Mouse (Mus musculus) gastrocnemius, postnatal 36 days (tissue): ENCODE results near the gene Gpam. TPM values are rescaled to one million over a fixed set of nuclear protein-coding genes. Genes with fewer than 3 reads are reported as not detected.

Experiments
- DNase-seq, 2 experiments: peaks; one replicate each; pipeline ENCODE4 v3.0.0; 2022
- intact Hi-C: fragments of 180-260 bp; cut with DNase I; formaldehyde crosslinking; loops from one replicate; pipeline ENCODE4 v1.15.1; 2025
- total RNA-seq, 2 experiments: library from RNA; stranded (reverse); gene quantifications; 2 replicates each; pipeline ENCODE4 v1.2.3; 2021

Gene Gpam
- total RNA-seq, 2 experiments from 2014 or later, result 89.3 to 133 TPM

- DNase-seq, result no peak
- intact Hi-C loops, result loop anchor here (10.0 kb wide), 1 partner anchor 220 kb away; no protein-coding TSS in a partner anchor
Measured at GRCm38 (mm10) chr19:55084971-55085856, 41.8 kb downstream of the Gpam start.

- no peak for DNase-seq
- intact Hi-C loops, result no loop called here
Measured at GRCm38 (mm10) chr19:55076822-55077221, 50.2 kb downstream of the Gpam start.

- intact Hi-C loops, result loop anchor here (2.0 kb wide), 1 partner anchor 124 kb away; no protein-coding TSS in a partner anchor
- no peak for DNase-seq
Measured at GRCm38 (mm10) chr19:55073004-55073403, 54.0 kb downstream of the Gpam start.

DNA sequence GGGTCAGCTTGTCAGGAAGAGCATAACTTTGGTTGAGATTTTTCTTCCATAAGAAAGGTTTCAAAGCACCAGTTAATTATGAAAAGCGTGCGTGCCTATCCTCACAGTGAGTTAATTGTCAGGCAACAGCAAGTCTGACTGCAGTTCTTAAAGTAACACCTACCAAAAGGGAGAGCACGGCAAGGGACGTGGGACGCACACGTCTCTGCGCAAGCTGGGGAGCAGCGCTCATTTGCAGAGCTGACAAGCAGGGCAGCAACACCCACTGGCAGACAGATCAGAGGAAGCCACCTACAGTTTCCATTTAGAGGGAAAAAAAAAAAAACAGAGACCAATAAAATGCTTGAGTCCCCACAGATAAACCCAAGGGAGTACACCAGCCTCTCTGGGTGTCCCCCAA lies 58.0 kb downstream of the Gpam start:
- intact Hi-C loops, result no loop called here
- DNase-seq, result no peak

DNA sequence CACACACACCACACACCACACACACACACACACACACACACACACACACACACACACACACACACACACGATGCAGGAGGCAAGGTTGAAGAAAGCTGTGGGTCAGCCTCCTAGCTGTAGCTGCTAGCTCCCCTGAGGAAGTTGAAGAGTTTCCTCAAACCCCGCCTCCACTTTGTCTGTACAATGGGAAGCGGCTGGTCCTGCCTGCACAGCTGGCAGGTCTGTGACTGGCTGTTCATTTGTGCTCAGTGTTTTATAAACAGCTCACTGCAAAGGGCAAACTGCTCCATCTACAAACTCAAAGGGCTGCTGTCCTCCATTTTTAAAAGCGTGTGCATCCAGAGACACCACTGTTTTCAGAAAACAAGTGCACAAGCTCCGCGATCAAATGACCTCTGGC lies 63.8 kb downstream of the Gpam start:
- DNase-seq, result no peak

DNA sequence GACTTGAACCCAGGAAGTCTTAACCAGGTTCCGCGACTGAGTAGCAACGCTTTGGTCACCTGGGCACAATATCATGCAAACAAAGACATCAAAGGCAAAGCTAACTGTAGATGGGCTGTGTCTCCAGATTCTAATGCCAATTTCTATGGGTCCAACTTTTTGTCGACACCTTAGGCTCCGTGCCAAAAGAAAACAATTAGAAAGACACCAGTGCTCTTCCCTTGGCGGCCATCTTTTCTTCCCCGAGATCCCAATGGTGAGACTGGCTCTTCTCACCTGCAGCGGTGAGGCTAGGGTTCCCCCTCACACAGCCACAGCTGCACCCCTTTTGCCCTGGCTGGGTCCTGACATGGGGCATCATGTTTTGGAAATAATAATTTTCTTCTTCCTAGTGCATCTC lies 64.5 kb downstream of the Gpam start:
- no peak for DNase-seq
- intact Hi-C loops, result loop anchor here (5.0 kb wide), 1 partner anchor 140 kb away; no protein-coding TSS in a partner anchor

More for the DNA sequence above, 63.8 kb downstream of the Gpam start:
- intact Hi-C loops, result loop anchor here (5.0 kb wide), 1 partner anchor 139 kb away; no protein-coding TSS in a partner anchor

DNA sequence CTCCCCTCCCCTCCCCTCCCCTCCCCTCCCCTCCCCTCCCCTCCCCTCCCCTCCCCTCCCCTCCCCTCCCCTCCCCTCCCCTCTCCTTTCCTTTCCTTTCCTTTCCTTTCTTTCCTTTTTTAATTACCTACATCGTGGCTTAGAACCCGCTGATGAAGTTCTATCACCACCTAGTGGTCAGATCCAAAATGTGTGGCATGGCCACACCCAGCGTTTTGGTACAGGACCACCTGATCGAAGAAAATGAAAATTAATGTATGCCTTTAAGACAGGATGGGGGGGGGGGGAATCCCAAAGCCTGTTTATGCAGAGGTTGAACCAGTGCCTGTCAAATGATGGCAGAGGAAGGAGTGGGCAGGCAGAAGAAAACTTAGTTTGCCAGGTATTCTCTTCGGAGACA lies 65.1 kb downstream of the Gpam start:
- no peak for DNase-seq

GRCm38 (mm10) chr19:55061447-55061901 lies 65.6 kb downstream of the Gpam start:
- no peak for DNase-seq
- intact Hi-C loops, result loop anchor here (5.0 kb wide), 1 partner anchor 141 kb away; no protein-coding TSS in a partner anchor

More for the DNA sequence above, 65.1 kb downstream of the Gpam start:
- intact Hi-C loops, result loop anchor here (5.0 kb wide), 1 partner anchor 140 kb away; no protein-coding TSS in a partner anchor

DNA sequence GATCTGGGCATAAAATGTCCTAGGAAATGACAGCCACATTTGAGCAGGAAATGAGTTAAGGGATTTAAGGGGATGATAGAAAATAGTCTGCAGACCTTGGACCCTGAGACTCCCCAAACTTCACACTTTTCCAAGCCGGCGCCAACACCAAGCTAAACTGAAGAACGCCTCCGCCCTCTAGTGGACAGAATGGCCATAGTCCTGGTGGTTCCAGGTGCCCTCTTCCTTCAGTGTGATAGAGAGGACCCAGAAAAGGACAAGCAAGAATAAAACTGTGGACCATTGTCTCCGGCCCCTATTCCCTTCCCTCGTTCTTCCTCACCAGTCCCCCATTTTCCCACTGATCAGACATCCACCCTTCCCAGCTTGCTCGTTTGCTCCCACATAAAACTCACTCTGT lies 66.1 kb downstream of the Gpam start:
- peak in 1 of 2 experiments; percentile 50 for DNase-seq
- intact Hi-C loops, result loop anchor here (5.0 kb wide), 1 partner anchor 141 kb away; no protein-coding TSS in a partner anchor

- intact Hi-C loops, result no loop called here
Measured at GRCm38 (mm10) chr19:55057483-55057882, 69.6 kb downstream of the Gpam start.

DNA sequence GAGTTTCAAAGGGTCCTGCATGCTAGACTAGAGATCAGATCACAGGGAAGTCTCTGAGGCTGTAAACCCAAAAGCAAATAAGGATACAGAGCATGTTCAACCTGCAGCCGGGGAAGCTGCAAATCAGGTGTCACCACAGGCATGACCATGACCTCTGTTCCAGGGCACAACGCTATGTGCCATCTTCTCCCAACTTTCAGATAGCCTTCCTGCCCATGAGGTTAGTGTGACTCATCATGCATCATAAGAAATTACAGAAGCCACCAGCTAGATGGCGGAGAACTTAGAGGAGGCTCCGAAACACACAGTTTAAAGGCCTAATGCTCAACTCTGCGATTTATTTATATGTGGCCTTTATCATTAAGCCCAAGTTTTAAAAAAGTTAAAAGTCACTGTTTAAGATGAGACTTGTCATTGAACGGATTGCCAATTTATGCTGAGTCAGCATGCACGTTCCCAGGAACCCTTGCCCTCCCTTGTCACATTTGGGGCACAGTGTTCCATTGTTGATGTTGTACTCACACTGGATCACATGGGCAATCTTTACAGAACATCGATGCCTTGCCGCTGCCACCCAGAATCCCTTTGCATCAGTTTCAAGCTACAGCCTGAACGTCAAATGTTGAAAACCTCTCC lies 71.3 kb downstream of the Gpam start:
- intact Hi-C loops, result no loop called here

More at GRCm38 (mm10) chr19:55057483-55057882, 69.6 kb downstream of the Gpam start:
- no peak for DNase-seq

GRCm38 (mm10) chr19:55053163-55053562 lies 73.9 kb downstream of the Gpam start:
- DNase-seq, result no peak
- intact Hi-C loops, result no loop called here

More for the DNA sequence above, 71.3 kb downstream of the Gpam start:
- no peak for DNase-seq

DNA sequence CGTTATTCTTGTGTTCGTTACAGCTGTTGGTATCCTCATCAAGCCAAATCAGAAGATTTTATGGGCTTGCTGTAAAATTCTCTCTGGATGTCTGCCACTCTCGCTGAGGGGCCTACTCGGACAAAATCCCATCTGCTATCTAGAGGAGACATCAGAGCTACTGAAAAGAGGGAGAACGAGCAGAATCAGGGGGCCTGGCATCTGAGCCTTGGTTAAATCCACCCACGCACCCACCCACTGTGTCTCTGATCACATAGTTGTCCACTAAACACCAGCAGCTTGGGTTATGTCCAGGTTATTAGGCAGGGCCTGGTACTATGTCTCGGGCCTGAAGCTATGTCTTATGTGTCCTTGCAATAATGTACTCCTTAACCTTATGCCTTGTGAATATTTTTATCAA lies 89.6 kb downstream of the Gpam start:
- intact Hi-C loops, result no loop called here
- no peak for DNase-seq

- DNase-seq, result no peak
- intact Hi-C loops, result no loop called here
Measured at GRCm38 (mm10) chr19:55018872-55019271, 108.2 kb downstream of the Gpam start.

Other genes with a start within 250 kb of the Gpam start
- gene Tectb, start 53.5 kb upstream of the Gpam start, total RNA-seq, result under 1 TPM in 1 of 2 experiments, not detected in 1; 0.18 TPM
- under 1 TPM; 0.07 to 0.08 TPM for gene Gucy2g, start 114.0 kb upstream of the Gpam start, total RNA-seq
- gene Acsl5, start 124.7 kb upstream of the Gpam start, total RNA-seq, result 1 to 10 TPM; 2.9 to 3.8 TPM
- gene Zdhhc6, start 188.8 kb upstream of the Gpam start, total RNA-seq, result 10 to 100 TPM; 17.2 to 17.3 TPM
- gene Vti1a, start 189.1 kb upstream of the Gpam start, total RNA-seq, result 10 to 100 TPM; 16.3 to 16.7 TPM